7 mouse cellular contexts compared by ENCODE assay signal in the genomic region with DNA sequence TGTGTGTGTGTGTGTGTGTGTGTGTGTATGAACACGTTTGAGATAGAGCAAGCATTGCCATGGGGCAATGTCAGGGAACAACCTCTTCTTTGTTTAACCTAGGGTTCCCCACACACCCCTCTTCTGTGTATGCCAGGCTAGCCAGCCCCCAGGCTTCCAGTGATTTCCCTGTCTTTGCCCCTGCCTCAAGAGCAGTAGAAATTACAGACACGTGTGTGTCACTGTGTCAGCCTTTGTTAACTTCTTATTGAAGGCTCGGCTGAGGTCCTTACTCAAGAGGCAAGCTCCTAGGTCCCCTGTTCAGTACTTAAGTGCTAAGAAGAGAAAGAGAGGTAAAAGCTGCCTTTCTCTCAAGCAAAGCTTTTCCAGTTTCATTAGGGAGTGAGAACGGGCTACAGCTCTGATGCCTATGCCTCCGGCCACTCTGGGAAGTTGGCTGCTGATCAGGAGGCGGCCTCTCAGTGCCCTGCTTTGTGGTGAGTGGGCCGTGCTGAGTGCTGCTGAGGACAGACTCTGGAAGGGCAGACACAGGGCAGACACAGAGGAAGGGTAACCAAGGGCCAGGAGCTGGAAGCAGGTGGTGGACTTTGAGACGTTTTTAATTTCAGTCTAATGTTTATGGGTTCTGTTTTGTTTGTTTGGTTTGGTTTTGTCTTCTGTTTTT.
DNase-seq lines count a peak whose midpoint lies in the region; ATAC-seq and TF ChIP-seq lines count a peak whose summit lies in the region.

No protein-coding gene starts in this region.

- no peak for TF ChIP-seq CTCF in brain, embryonic 14.5 days (IDR thresholded peaks at IDR 0.05; ENCODE audit: borderline replicate concordance, extremely low read depth, insufficient read depth, insufficient read length)
- no peak for TF ChIP-seq CTCF in left cerebral cortex, adult 2 months (IDR thresholded peaks at IDR 0.05)
- no peak for TF ChIP-seq CTCF in thymus, adult 2 months (IDR thresholded peaks at IDR 0.05; ENCODE audit: borderline replicate concordance, control insufficient read depth, extremely low read depth, insufficient read depth, low read length, poor library complexity)

- peaks cover 13% of the 10 kb centered on the region for H3K4me1 ChIP-seq in hindbrain, embryonic 12.5 days
- peaks cover 12% of the 10 kb centered on the region for H3K4me1 ChIP-seq in midbrain, embryonic 15.5 days
- H3K4me1 ChIP-seq in thymus, adult 2 months (replicated peaks; ENCODE audit: control insufficient read depth, insufficient read depth, low read length), result peaks cover 27% of the 10 kb centered on the region

- peak; percentile 79; the same call in 1 of the 2 replicates for ATAC-seq in frontal cortex, adult (ENCODE audit: low TSS enrichment)
- 0 out of 2 replicates have a peak, but pooled peaks have one; percentile 67 for ATAC-seq in hindbrain, embryonic 12.5 days (ENCODE audit: low FRiP score)
- peak; percentile 70; the same call in 1 of the 2 replicates for ATAC-seq in midbrain, embryonic 15.5 days (replicated peaks)

- intact Hi-C loops in left cerebral cortex, adult 2 months (cut with DNase I), result no loop called here

- TF ChIP-seq POLR2A in brain, embryonic 14.5 days (IDR thresholded peaks at IDR 0.05; ENCODE audit: borderline replicate concordance, extremely low read depth, insufficient read depth, insufficient read length, poor library complexity, severe bottlenecking), result no peak
- no peak for TF ChIP-seq POLR2A in thymus, adult 2 months (IDR thresholded peaks at IDR 0.05; ENCODE audit: control insufficient read depth, extremely low read depth, insufficient read depth, low read length, poor library complexity)

- H3K9ac ChIP-seq in hindbrain, embryonic 12.5 days, result no peak overlapping the region
- no peak overlapping the region for H3K9ac ChIP-seq in midbrain, embryonic 15.5 days

- 25% methylated on average over 8 of the region's 8 CpGs for WGBS in hindbrain, embryonic 12.5 days
- WGBS in midbrain, embryonic 15.5 days, result 14% methylated on average over 8 of the region's 8 CpGs
- 67% methylated on average over 8 of the region's 8 CpGs for WGBS in thymus, adult 2 months

- peak; percentile 80 for DNase-seq in Muller cell, postnatal 12 days (ENCODE audit: inconsistent ontology term)
- DNase-seq in brain, embryonic 14.5 days (ENCODE audit: low read depth), result peak; percentile 85
- peak; percentile 24 to 44 for DNase-seq in left cerebral cortex, adult 2 months (ENCODE audit: extremely low spot score in 1 of 2, low spot score in 2 of 2)
- no peak for DNase-seq in thymus, adult 2 months

- no peaks in the 10 kb centered on the region for H3K36me3 ChIP-seq in hindbrain, embryonic 12.5 days
- no peaks in the 10 kb centered on the region for H3K36me3 ChIP-seq in midbrain, embryonic 15.5 days (replicated peaks)
- H3K36me3 ChIP-seq in thymus, adult 2 months (ENCODE audit: control insufficient read depth, insufficient read depth, low read length), result peaks cover 3% of the 10 kb centered on the region; the same call in 1 of the 2 replicates

- no peaks in the 10 kb centered on the region for H3K9me3 ChIP-seq in hindbrain, embryonic 12.5 days (replicated peaks)
- no peaks in the 10 kb centered on the region for H3K9me3 ChIP-seq in midbrain, embryonic 15.5 days

- H3K27me3 ChIP-seq in hindbrain, embryonic 12.5 days, result no peaks in the 10 kb centered on the region
- no peaks in the 10 kb centered on the region for H3K27me3 ChIP-seq in midbrain, embryonic 15.5 days (replicated peaks)
- no peaks in the 10 kb centered on the region for H3K27me3 ChIP-seq in thymus, adult 2 months (ENCODE audit: control insufficient read depth, insufficient read depth, low read length)

- H3K27ac ChIP-seq in hindbrain, embryonic 12.5 days, result no peak overlapping the region
- peak overlapping the region; percentile 38 for H3K27ac ChIP-seq in left cerebral cortex, adult 2 months
- H3K27ac ChIP-seq in midbrain, embryonic 15.5 days, result no peak overlapping the region; the same call in 1 of the 2 replicates
- H3K27ac ChIP-seq in thymus, adult 2 months (ENCODE audit: control insufficient read depth, insufficient read depth, low read length), result no peak overlapping the region

- no peak overlapping the region for H3K4me3 ChIP-seq in hindbrain, embryonic 12.5 days
- no peak overlapping the region for H3K4me3 ChIP-seq in left cerebral cortex, adult 2 months
- no peak overlapping the region for H3K4me3 ChIP-seq in midbrain, embryonic 15.5 days
- H3K4me3 ChIP-seq in thymus, adult 2 months (ENCODE audit: control insufficient read depth, insufficient read depth, low read length), result no peak overlapping the region

- no peak overlapping the region for H3K4me2 ChIP-seq in hindbrain, embryonic 12.5 days (replicated peaks)
- no peak overlapping the region for H3K4me2 ChIP-seq in midbrain, embryonic 15.5 days
